Mouse (Mus musculus) kidney, postnatal 14 days (tissue): ENCODE measurements around the gene Eif3g.
A peak's percentile ranks its signal among the peaks of the same experiment; 100 is the strongest.

Source experiments
- DNase-seq: peaks from one replicate; pipeline ENCODE4 v3.0.0; 2022; ENCODE audit warnings: mixed read lengths

Gene Eif3g

GRCm38 (mm10) chr9:20887704-20888385, 10.6 kb downstream of the Eif3g start, which contains the start of gene Ppan:
TSS of gene Ppan (plus strand) at chr9:20888175.
- peak; percentile 97 for DNase-seq

GRCm38 (mm10) chr9:20887191-20887590, 11.2 kb downstream of the Eif3g start:
- DNase-seq = no peak

- DNase-seq = no peak
These were observed 11.9 kb downstream of the Eif3g start for GRCm38 (mm10) chr9:20886563-20886962.

- no peak for DNase-seq
These were observed 19.2 kb downstream of the Eif3g start, which contains the start of gene Angptl6 for GRCm38 (mm10) chr9:20879097-20879792. TSS of gene Angptl6 (minus strand) at chr9:20879727.

- no peak for DNase-seq
These were observed 19.7 kb downstream of the Eif3g start for GRCm38 (mm10) chr9:20878710-20879065.

- peak; percentile 100 for DNase-seq
These were observed 20.2 kb downstream of the Eif3g start for GRCm38 (mm10) chr9:20878041-20878709.

- DNase-seq = no peak
These were observed 21.0 kb downstream of the Eif3g start for GRCm38 (mm10) chr9:20877118-20878040.

- no peak for DNase-seq
These were observed 21.9 kb downstream of the Eif3g start for GRCm38 (mm10) chr9:20876318-20877117.

- DNase-seq = no peak
These were observed 23.2 kb downstream of the Eif3g start for GRCm38 (mm10) chr9:20875021-20875790.

- no peak for DNase-seq
These were observed 24.9 kb downstream of the Eif3g start for GRCm38 (mm10) chr9:20873521-20873920.

- no peak for DNase-seq
These were observed 25.4 kb downstream of the Eif3g start for GRCm38 (mm10) chr9:20872991-20873390.

GRCm38 (mm10) chr9:20870211-20871173, 27.9 kb downstream of the Eif3g start:
- DNase-seq = no peak

- no peak for DNase-seq
These were observed 29.2 kb downstream of the Eif3g start for GRCm38 (mm10) chr9:20869246-20869645.

- peak; percentile 69 for DNase-seq
These were observed 29.9 kb downstream of the Eif3g start, which contains the start of gene A230050P20Rik for GRCm38 (mm10) chr9:20868448-20869001. TSS of gene A230050P20Rik (plus strand) at chr9:20868642.

GRCm38 (mm10) chr9:20866879-20867278, 31.5 kb downstream of the Eif3g start:
- no peak for DNase-seq

GRCm38 (mm10) chr9:20862225-20862624, 36.2 kb downstream of the Eif3g start:
- no peak for DNase-seq

GRCm38 (mm10) chr9:20861821-20862220, 36.6 kb downstream of the Eif3g start:
- DNase-seq = no peak

- no peak for DNase-seq
These were observed 38.5 kb downstream of the Eif3g start for GRCm38 (mm10) chr9:20859926-20860325.

- peak; percentile 68 for DNase-seq
These were observed 41.3 kb downstream of the Eif3g start for GRCm38 (mm10) chr9:20857131-20857530.
